Mouse (Mus musculus) gastrocnemius, adult 18-20 months (tissue): ENCODE results near the gene Srebf1. TPM values are rescaled to one million over a fixed set of nuclear protein-coding genes. Genes with fewer than 3 reads are reported as not detected.
A peak's percentile ranks its signal among the peaks of the same experiment; 100 is the strongest.

ENCODE experiments used
- DNase-seq: peaks from one replicate; pipeline ENCODE4 v3.0.0; 2021; ENCODE audit warnings: low spot score
- total RNA-seq, 2 experiments: library from RNA; stranded (reverse); gene quantifications; 2 replicates each; pipeline ENCODE4 v1.2.3; 2021

The Srebf1 gene
- total RNA-seq, 2 experiments from 2014 or later = 32.4 to 35.9 TPM

- no peak for DNase-seq
Measured at GRCm38 (mm10) chr11:60240509-60240908, 18.1 kb upstream of the Srebf1 start.

GRCm38 (mm10) chr11:60235351-60235750 lies 13.0 kb upstream of the Srebf1 start:
- DNase-seq = no peak

GRCm38 (mm10) chr11:60233235-60233634 lies 10.9 kb upstream of the Srebf1 start:
- no peak for DNase-seq

- no peak for DNase-seq
Measured at GRCm38 (mm10) chr11:60232441-60233058, 10.2 kb upstream of the Srebf1 start.

- DNase-seq = no peak
Measured at GRCm38 (mm10) chr11:60231951-60232350, 9.6 kb upstream of the Srebf1 start.

GRCm38 (mm10) chr11:60231326-60231725 lies 8.9 kb upstream of the Srebf1 start:
- no peak for DNase-seq

GRCm38 (mm10) chr11:60230512-60230911 lies 8.1 kb upstream of the Srebf1 start:
- no peak for DNase-seq

GRCm38 (mm10) chr11:60229821-60230220 lies 7.4 kb upstream of the Srebf1 start:
- DNase-seq = no peak

GRCm38 (mm10) chr11:60228525-60228924 lies 6.1 kb upstream of the Srebf1 start:
- no peak for DNase-seq

GRCm38 (mm10) chr11:60225874-60226273 lies 3.5 kb upstream of the Srebf1 start:
- DNase-seq = no peak

GRCm38 (mm10) chr11:60224676-60225075 lies 2.3 kb upstream of the Srebf1 start:
- DNase-seq = no peak

GRCm38 (mm10) chr11:60222085-60222468 lies 304 bp downstream of the Srebf1 start:
- no peak for DNase-seq

- DNase-seq = no peak
Measured at GRCm38 (mm10) chr11:60221425-60221824, 956 bp downstream of the Srebf1 start.

GRCm38 (mm10) chr11:60220291-60220804 lies 2.0 kb downstream of the Srebf1 start:
- peak; percentile 91 for DNase-seq

- no peak for DNase-seq
Measured at GRCm38 (mm10) chr11:60219609-60220008, 2.8 kb downstream of the Srebf1 start.

GRCm38 (mm10) chr11:60217467-60217866 lies 4.9 kb downstream of the Srebf1 start:
- DNase-seq = no peak

GRCm38 (mm10) chr11:60216671-60217070 lies 5.7 kb downstream of the Srebf1 start:
- DNase-seq = no peak

GRCm38 (mm10) chr11:60213266-60213665 lies 9.1 kb downstream of the Srebf1 start:
- DNase-seq = no peak

GRCm38 (mm10) chr11:60211761-60212160 lies 10.6 kb downstream of the Srebf1 start:
- no peak for DNase-seq

- DNase-seq = no peak
Measured at GRCm38 (mm10) chr11:60211152-60211551, 11.2 kb downstream of the Srebf1 start.

GRCm38 (mm10) chr11:60210305-60210724 lies 12.1 kb downstream of the Srebf1 start:
- peak; percentile 95 for DNase-seq

GRCm38 (mm10) chr11:60209933-60210249 lies 12.5 kb downstream of the Srebf1 start:
- no peak for DNase-seq

- peak; percentile 80 for DNase-seq
Measured at GRCm38 (mm10) chr11:60209217-60209932, 13.0 kb downstream of the Srebf1 start.
